Mouse (Mus musculus) layer of hippocampus, postnatal 25 days (tissue): ENCODE data around the gene Tmem190. TPM values are rescaled to one million over a fixed set of nuclear protein-coding genes. Genes with fewer than 3 reads are reported as not detected.
"Not testable (repeated sequence)": the region's sequence is repeated elsewhere in the genome, so short reads cannot be mapped to it uniquely, and the experiment has no call there.

Experiments
- DNase-seq, 2 experiments: peaks; one replicate each; pipeline ENCODE4 v3.0.0; 2022; ENCODE audit warnings: mixed read lengths in 2 of 2, low spot score in 1 of 2; ENCODE audit errors: extremely low spot score in 1 of 2
- total RNA-seq, 2 experiments: library from RNA; stranded (reverse); gene quantifications; 2 replicates each; pipeline ENCODE4 v1.2.3; 2021

Gene Tmem190
- total RNA-seq, 2 experiments from 2014 or later = not detected

DNA sequence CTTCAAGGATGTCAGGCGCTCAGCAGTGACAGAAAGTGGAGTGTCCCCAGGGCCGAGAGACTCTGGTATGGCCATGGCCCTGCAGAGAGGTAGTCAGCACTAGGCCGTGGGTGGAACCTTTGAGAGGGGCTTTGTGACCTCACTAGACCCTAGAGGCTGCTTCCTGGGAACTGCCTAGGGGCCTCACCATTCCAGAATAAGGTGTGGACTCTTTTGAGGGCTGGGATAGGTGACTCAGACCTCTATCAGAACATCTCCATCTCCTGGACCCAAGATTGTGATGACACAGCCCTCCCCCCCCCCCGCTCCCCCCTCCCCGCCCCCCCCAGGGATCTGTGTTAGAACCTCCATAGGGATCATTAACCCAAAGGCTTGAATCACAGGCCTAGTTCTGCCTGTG, 11.5 kb upstream of the Tmem190 start, which contains the start of gene Fam71e2:
Fam71e2 (minus strand) TSS at position 101 of the 400 bp plus-strand sequence.
- DNase-seq = no peak

DNA sequence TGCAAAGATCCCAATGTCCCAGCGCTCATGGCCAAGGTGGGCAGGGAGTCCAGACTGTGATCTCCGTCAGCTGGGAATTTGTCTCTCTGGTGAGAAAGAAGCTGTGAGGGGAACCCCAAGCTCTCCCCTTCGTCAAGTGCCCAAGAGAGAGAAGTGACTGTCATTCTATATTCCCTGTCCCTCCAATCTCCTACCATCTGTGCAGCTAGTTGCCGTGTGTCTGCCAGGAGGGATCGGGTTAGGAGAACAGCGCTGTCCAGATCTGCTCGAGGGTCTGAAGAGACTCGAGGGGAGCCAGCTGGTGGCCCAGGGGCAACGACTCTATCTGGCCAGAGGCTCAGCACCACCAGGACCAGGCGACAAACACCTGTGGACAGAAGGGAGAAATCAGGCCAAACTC, 6.6 kb upstream of the Tmem190 start:
- DNase-seq = no peak

DNA sequence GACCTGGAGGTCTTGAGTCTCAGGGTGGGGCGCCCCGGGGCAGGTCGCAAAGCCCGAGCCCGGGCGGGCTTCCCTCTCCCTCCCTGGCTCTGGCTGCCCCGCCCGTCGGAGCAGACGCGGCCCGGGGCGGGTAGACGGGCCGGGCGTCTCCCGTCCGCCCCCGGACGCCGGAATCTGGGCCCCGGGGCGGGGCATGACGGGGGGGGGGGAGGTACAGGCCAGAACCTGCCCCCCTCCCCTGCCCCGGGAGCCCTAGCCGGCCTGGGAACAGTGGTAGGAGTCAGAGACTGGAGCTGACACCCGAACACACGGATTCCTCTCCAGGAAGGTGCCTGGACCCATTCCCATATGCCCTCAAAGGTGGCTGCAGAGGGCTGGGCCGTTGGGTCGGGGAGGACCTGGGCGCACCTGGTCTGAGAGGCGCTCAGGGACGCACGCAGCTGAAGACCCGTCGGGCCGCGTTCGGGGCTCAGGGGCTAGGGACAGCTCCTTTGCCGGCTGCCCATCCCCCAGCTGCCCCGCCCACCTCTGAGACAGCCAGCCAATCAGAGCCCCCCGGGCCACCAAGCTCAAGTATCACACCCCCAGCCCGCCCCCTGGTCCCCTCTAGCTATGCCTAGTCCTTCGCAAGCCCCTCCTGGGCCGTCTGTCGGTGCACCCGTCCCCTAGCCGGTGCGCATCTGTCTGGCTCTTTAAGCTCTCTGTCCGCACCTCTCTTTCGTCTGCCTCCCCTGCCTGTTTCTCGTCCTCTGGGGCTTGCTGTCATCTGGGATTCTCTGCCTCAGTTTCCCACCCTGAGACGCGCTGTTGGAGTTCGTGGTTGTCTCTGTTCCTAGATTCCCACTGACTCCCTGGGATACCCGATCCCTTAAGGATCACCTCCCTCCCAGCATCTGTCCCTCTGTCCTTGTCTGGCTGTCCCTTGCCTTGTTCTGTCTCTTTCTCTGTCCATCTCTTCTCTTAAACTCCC, 5.6 kb upstream of the Tmem190 start:
- DNase-seq = no peak

DNA sequence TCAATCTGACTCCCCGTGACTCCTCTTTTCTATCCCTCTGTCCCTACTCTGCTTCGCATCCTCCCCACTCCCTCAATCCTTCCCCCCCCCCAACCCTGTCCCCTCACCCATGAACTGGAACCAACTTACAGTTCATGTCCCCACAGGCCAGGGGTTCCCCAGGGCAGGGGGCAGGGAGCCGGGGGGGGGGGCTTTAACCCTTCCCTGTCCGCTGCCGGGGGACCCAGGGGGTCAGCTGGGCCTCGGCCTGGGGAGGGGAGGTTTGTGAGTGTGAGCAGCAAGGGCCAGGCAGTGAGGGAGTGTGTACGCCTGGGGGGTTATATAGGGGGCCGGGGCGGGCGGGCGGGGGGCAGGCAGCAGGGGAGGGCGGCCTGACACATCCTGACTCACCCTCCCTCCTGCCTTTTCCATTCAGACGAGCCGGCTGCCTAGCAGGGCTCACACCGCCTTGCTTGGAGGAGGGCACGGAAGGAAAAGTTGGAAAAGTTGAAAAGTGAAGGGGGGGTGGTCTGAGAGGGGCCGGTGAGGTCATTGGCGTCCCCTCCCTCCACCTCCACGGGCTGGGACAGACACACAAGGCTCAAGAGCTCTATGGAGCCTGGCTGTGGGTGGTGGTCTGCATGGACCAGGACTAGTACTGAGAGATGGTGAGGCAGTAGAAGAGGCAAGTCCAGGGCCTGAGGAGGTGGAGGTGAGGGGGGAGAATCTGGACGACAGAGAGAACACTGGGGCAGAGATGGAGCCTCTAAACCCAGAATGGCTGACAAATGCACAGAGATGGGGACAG, 4.7 kb upstream of the Tmem190 start:
- DNase-seq = no peak

DNA sequence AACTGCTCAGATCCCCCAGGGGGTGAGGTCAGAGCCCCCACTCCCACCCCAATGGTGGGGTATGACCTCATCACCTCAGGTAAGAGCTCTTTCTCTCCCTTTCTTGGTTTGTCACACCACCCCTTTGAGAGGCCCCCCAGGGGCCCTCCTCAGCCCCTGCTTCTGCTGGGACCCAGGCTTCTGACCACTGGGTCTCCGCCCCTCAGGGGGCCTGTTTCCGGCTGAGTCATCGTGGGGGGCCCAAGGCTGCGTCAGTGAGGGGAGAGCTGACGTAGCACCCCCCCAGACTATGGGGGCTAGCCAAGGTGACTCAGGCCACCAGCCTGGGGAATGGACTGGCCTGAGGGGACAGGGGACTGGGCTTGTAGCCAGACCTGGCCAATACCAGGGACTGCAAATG, 2.8 kb upstream of the Tmem190 start:
- no peak for DNase-seq

DNA sequence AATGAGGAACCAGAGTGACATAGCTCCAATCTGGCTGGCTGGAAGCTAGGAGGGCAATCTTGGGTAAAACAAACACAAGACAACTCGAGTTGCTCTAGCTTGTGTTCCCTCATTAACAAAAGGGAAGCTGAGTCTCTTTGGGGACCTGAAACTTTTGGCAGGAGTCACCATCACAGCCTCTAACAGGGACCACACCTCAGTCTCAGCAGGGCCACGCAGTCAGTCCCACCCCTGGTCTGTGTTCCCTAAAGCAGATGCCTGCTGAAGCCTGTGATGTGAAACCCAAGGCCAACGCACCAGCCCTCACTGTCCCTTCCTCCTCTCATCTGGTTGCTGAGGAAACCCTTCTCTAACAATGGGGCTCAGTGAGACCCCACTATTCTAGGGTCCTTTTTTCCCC, 607 bp upstream of the Tmem190 start:
- DNase-seq = no peak

DNA sequence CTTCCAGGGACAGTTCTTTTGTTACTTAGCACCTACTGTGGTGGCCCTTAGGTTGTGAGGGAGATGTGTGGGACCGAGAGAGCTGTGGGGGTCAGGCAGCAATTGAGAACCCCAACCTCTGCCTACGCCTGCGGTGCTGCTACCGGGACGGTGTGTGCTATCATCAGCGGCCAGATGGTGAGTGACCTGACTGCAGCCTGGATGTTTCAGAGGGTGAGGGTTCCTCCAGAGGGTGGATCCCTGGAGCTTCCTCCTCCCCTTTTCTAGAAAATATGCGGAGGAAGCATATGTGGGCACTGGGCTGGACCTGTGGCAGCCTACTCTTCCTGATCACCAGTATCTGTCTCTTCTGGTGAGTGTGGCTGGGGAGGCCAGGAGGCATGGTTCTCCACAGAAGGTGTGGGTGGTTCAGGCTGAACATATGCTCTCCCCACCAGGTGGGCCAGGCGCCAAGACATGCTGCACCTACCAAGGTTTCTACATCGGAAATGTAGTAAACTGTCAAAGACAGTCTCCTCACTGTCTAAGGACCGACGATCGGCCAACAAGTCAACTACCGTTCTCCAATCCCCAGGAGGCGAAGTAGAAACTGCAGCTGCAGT, 1.0 kb downstream of the Tmem190 start:
- no peak for DNase-seq

DNA sequence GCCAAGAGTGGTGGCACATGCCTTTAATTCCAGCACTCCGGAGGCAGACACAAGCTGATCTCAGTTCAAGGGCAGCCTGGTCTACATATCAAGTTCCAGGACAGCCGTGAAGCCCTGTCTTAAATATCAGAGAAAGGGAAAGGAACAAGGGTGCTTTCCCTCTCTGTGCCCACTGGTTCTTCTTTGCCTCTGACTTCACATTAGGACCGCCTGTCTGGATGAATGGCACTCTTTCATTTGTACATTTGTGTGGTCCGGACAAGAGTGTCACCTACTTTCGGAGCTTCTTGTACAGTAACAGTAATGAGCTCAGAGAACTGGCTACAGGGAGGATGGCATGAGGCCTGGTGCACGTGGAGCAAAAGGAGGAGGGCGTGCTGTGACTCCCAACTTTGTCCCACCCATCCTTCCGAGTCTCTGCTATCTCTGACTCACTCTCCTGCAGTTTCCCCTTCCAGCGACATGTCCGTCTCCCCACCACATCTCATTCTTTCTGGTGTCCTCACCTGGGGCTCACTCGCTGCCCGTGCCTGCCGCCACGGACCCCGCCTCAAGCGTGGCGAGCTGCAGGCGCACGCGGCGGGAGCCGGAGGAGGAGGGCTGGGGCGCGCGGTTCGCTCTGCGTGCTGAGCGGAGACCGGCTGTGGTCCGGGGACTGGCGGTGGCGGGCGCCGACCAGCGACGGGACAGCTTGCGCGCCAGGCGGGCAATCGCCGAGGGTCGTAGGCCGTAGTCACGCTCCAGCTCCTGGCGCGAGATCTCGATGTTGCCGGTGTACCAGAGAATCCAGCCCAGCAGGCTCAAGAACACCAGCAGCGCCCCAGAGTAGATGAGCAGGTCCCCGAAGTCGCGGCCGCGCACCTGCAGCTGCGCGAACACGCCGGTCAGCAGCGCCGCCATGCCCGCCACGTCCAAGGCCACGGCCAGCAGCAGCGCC, 6.0 kb downstream of the Tmem190 start:
- peak; percentile 45 to 49 for DNase-seq

DNA sequence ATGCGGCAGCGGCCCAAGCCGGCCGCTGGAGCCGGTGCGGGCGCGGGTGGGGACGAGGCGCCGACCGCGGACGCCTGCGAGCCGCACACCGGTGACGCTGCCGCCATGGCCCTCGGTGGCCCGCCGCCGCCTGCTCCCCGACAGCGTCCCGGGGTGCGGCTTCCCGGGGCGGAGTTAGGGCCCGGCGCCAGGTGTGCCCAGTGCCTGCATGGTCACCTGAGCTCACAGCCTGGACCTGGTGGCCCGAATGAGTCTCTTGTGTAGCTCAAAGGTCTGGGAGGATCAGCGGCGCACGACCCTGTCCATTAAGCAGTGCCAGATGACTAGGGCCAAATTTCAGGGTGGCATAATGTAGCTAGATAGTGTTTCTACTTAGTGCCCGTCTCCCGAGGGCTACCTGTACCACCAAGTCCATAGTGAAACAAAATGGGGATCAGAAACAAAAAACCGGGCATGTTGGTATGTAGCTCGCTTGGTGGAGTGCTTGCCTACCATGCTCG, 6.7 kb downstream of the Tmem190 start, which contains the start of gene Tmem238:
Tmem238 (minus strand) TSS at position 221 of the 500 bp plus-strand sequence.
- DNase-seq = no peak

- peak; percentile 86 to 89 for DNase-seq
Observed at GRCm38 (mm10) chr7:4792278-4793212, 9.8 kb downstream of the Tmem190 start, which contains the start of gene Rpl28. Gene Rpl28, plus strand, starts transcription at chr7:4792874.

- not testable (repeated sequence) for DNase-seq
Observed at GRCm38 (mm10) chr7:4793248-4793647, 10.5 kb downstream of the Tmem190 start.

GRCm38 (mm10) chr7:4793674-4794073, 10.9 kb downstream of the Tmem190 start:
- DNase-seq = no peak

GRCm38 (mm10) chr7:4794631-4795168, 12.0 kb downstream of the Tmem190 start:
- no peak for DNase-seq

DNA sequence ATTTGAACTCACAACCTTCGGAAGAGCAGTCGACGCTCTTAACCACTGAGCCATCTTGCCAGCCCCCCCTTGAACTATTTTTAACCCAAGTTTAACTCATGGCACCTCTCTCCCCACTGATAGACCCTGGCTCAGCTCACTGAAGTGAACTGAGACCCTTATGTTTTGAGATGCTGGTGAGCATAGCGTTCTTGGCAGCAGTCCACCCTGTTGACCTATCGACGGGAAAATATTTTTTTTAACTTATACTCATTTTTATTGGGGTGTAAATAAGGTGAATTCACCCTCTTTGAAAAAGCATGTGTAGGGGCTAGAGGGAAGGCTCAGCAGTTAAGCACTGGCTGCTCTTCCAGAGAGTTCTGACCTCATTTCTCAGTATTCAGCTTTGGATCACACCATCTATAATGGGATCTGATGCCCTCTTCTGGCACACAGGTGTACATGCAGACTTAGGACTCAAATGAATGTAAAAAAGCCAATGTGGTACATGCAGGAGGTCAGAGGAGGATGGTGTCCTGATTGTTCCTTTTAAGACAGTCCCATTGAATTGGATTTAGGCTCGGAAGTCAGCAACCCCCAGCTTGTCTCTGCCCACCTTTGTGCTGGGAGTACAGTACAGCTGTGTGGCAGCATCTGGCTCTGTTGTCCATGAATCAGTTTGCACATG, 13.2 kb downstream of the Tmem190 start:
- DNase-seq = no peak

GRCm38 (mm10) chr7:4802247-4802646, 19.5 kb downstream of the Tmem190 start:
- DNase-seq = no peak

- no peak for DNase-seq
Observed at GRCm38 (mm10) chr7:4806716-4807115, 24.0 kb downstream of the Tmem190 start.

- DNase-seq = not testable (repeated sequence)
Observed at GRCm38 (mm10) chr7:4811131-4811530, 28.4 kb downstream of the Tmem190 start.
